ENCODE assay signal across 7 mouse cellular contexts in genomic region chr16:23898840-23899239, GRCm38 (mm10). TPM values are rescaled to one million over a fixed set of nuclear protein-coding genes. Genes with fewer than 3 reads are reported as not detected.
DNase-seq lines count a peak whose midpoint lies in the region; ATAC-seq and TF ChIP-seq lines count a peak whose summit lies in the region.

No protein-coding gene starts in this region.

- no peak overlapping the region for H3K27ac ChIP-seq in embryonic facial prominence, embryonic 11.5 days (replicated peaks; ENCODE audit: low read depth, low read length)
- no peak overlapping the region for H3K27ac ChIP-seq in limb, embryonic 13.5 days
- H3K27ac ChIP-seq in midbrain, embryonic 16.5 days (ENCODE audit: low read length) = peak overlapping the region; percentile 12; the same call in 1 of the 2 replicates
- H3K27ac ChIP-seq in spleen, adult 2 months (ENCODE audit: insufficient read depth, low read length) = no peak overlapping the region

- DNase-seq in adrenal gland, postnatal 10 days = peak; percentile 88
- peak; percentile 91 for DNase-seq in embryonic facial prominence, embryonic 11.5 days (ENCODE audit: low spot score)
- DNase-seq in heart, adult 8-10 months (ENCODE audit: low spot score) = peak; percentile 52
- DNase-seq in kidney, adult 8-10 months = peak; percentile 42 to 78
- DNase-seq in spleen, adult 2 months (ENCODE audit: low read depth in 1 of 2, low spot score in 2 of 2) = peak; percentile 32 to 61

- H3K4me1 ChIP-seq in embryonic facial prominence, embryonic 11.5 days (ENCODE audit: control insufficient read depth, insufficient read depth, low read length) = no peaks in the 10 kb centered on the region
- peaks cover 10% of the 10 kb centered on the region for H3K4me1 ChIP-seq in limb, embryonic 13.5 days
- peaks cover 9% of the 10 kb centered on the region for H3K4me1 ChIP-seq in midbrain, embryonic 16.5 days (ENCODE audit: control insufficient read depth, insufficient read depth, low read length)
- 0 out of 2 replicates have a peak, but pooled peaks cover 2% of the 10 kb centered on the region for H3K4me1 ChIP-seq in spleen, adult 2 months (ENCODE audit: control insufficient read depth, insufficient read depth, insufficient read length)

- 11% methylated on average over 12 of the region's 12 CpGs for WGBS in embryonic facial prominence, embryonic 11.5 days
- 8% methylated on average over 12 of the region's 12 CpGs for WGBS in limb, embryonic 13.5 days
- WGBS in midbrain, embryonic 16.5 days = 9% methylated on average over 12 of the region's 12 CpGs
- WGBS in spleen, adult 2 months = 11% methylated on average over 12 of the region's 12 CpGs

- TF ChIP-seq POLR2A in spleen, adult 2 months (IDR thresholded peaks at IDR 0.05; ENCODE audit: low read depth, low read length) = no peak

- TF ChIP-seq CTCF in spleen, adult 2 months (IDR thresholded peaks at IDR 0.05; ENCODE audit: extremely low read depth, insufficient read depth, insufficient read length, insufficient replicate concordance) = peak; percentile 76; the same call in 1 of the 2 replicates

- no peak overlapping the region for H3K9ac ChIP-seq in embryonic facial prominence, embryonic 11.5 days (replicated peaks; ENCODE audit: low read length)
- no peak overlapping the region for H3K9ac ChIP-seq in limb, embryonic 13.5 days
- no peak overlapping the region for H3K9ac ChIP-seq in midbrain, embryonic 16.5 days (ENCODE audit: low read depth, low read length)

- no peak overlapping the region for H3K4me3 ChIP-seq in embryonic facial prominence, embryonic 11.5 days (ENCODE audit: low read depth, low read length)
- 0 out of 2 replicates have a peak overlapping the region, but pooled peaks have one; percentile 16 for H3K4me3 ChIP-seq in limb, embryonic 13.5 days
- H3K4me3 ChIP-seq in midbrain, embryonic 16.5 days (ENCODE audit: low read depth, low read length) = peak overlapping the region; percentile 4; the same call in 1 of the 2 replicates
- no peak overlapping the region for H3K4me3 ChIP-seq in spleen, adult 2 months (ENCODE audit: extremely low read depth, insufficient read depth, insufficient read length)

- ATAC-seq in embryonic facial prominence, embryonic 11.5 days (replicated peaks; ENCODE audit: insufficient number of reproducible peaks, low FRiP score, low TSS enrichment, low read depth) = 0 out of 2 replicates have a peak, but pooled peaks have one; percentile 65
- peak; percentile 66 for ATAC-seq in limb, embryonic 13.5 days (ENCODE audit: low FRiP score, low read depth)
- peak; percentile 92 for ATAC-seq in midbrain, embryonic 16.5 days

- no peaks in the 10 kb centered on the region for H3K36me3 ChIP-seq in embryonic facial prominence, embryonic 11.5 days (replicated peaks; ENCODE audit: control insufficient read depth, insufficient read depth, low read depth, low read length)
- no peaks in the 10 kb centered on the region for H3K36me3 ChIP-seq in limb, embryonic 13.5 days
- H3K36me3 ChIP-seq in midbrain, embryonic 16.5 days (ENCODE audit: control insufficient read depth, insufficient read depth, low read length) = no peaks in the 10 kb centered on the region
- H3K36me3 ChIP-seq in spleen, adult 2 months (ENCODE audit: control insufficient read depth, insufficient read depth, low read length) = no peaks in the 10 kb centered on the region

- H3K27me3 ChIP-seq in embryonic facial prominence, embryonic 11.5 days (ENCODE audit: control insufficient read depth, insufficient read depth, low read length) = no peaks in the 10 kb centered on the region
- H3K27me3 ChIP-seq in limb, embryonic 13.5 days = peaks cover 15% of the 10 kb centered on the region; the same call in 1 of the 2 replicates
- H3K27me3 ChIP-seq in midbrain, embryonic 16.5 days (ENCODE audit: control insufficient read depth, insufficient read depth, low read depth, low read length) = no peaks in the 10 kb centered on the region
- H3K27me3 ChIP-seq in spleen, adult 2 months (ENCODE audit: control insufficient read depth, insufficient read depth, low read length) = no peaks in the 10 kb centered on the region

- no peaks in the 10 kb centered on the region for H3K9me3 ChIP-seq in embryonic facial prominence, embryonic 11.5 days (replicated peaks; ENCODE audit: control insufficient read depth, low read length)
- no peaks in the 10 kb centered on the region for H3K9me3 ChIP-seq in limb, embryonic 13.5 days
- no peaks in the 10 kb centered on the region for H3K9me3 ChIP-seq in midbrain, embryonic 16.5 days (replicated peaks; ENCODE audit: control insufficient read depth, low read length, poor library complexity, severe bottlenecking)

- peak overlapping the region; percentile 19; the same call in 1 of the 2 replicates for H3K4me2 ChIP-seq in embryonic facial prominence, embryonic 11.5 days (ENCODE audit: low read depth, low read length)
- H3K4me2 ChIP-seq in limb, embryonic 13.5 days (replicated peaks) = peak overlapping the region; percentile 58
- H3K4me2 ChIP-seq in midbrain, embryonic 16.5 days (ENCODE audit: low read length) = peak overlapping the region; percentile 49

RNA-seq across cellular contexts. Expression of gene Sst, which starts 8.1 kb away (rescaled TPM):
- 1 to 10 TPM; 1.4 to 1.7 TPM for total RNA-seq in adrenal gland, postnatal 10 days (2021)
- 61.2 and 63.7 TPM in 2 replicates for polyA plus RNA-seq in embryonic facial prominence, embryonic 11.5 days (2014; fragmentation: Nextera tagmentation; extraction: Ambion mirVana)
- total RNA-seq in heart, adult 8-10 months (2022) = not detected
- 1.8 and 4.5 TPM in 2 replicates for polyA plus RNA-seq in limb, embryonic 13.5 days (2015; fragmentation: Nextera tagmentation; extraction: Ambion mirVana)
- polyA plus RNA-seq in midbrain, embryonic 16.5 days (2015; fragmentation: Nextera tagmentation; extraction: Ambion mirVana) = 271 and 344 TPM in 2 replicates
- polyA plus RNA-seq in spleen, adult 2 months (2012; rRNA removed) = 0.32 TPM in 1 of 2 replicates, not detected in the other

RNA-seq across cellular contexts. Expression of gene Rtp2, which starts 33.4 kb away (rescaled TPM):
- not detected for total RNA-seq in adrenal gland, postnatal 10 days (2021)
- polyA plus RNA-seq in embryonic facial prominence, embryonic 11.5 days (2014; fragmentation: Nextera tagmentation; extraction: Ambion mirVana) = not detected in 2 replicates
- not detected for total RNA-seq in heart, adult 8-10 months (2022)
- not detected in 2 replicates for polyA plus RNA-seq in limb, embryonic 13.5 days (2015; fragmentation: Nextera tagmentation; extraction: Ambion mirVana)
- 0.11 and 0.34 TPM in 2 replicates for polyA plus RNA-seq in midbrain, embryonic 16.5 days (2015; fragmentation: Nextera tagmentation; extraction: Ambion mirVana)
- not detected in 2 replicates for polyA plus RNA-seq in spleen, adult 2 months (2012; rRNA removed)

Comparison
In these comparisons a context has a peak if more than half of its experiments do, and no peak if none do; other contexts are left out.
1. H3K4me3 ChIP-seq: peak in limb, embryonic 13.5 days (single experiment) and midbrain, embryonic 16.5 days (single experiment); none in embryonic facial prominence, embryonic 11.5 days (single experiment) and spleen, adult 2 months (single experiment).
2. RNA of gene Sst, which starts 8.1 kb away (polyA plus RNA-seq): 271 to 344 TPM in midbrain, embryonic 16.5 days and 61.2 to 63.7 TPM in embryonic facial prominence, embryonic 11.5 days; 1.8 to 4.5 TPM in limb, embryonic 13.5 days and 0.32 TPM in spleen, adult 2 months; every median in the first group is over 10 times any median in the second.
3. Peak in every context shown above with its lines, with median percentiles within 50 percentile points of each other: DNase-seq, ATAC-seq and H3K4me2 ChIP-seq.